Mouse (Mus musculus): Measurements from ENCODE around the gene Usp37.
"Not testable (repeated sequence)": the region's sequence is repeated elsewhere in the genome, so short reads cannot be mapped to it uniquely, and the experiment has no call there.

Usp37 gene

GRCm38 (mm10) chr1:74544184-74544583 is at the start of gene Usp37:
Usp37 (minus strand) TSS chr1:74544284.
- no peak for DNase-seq (ENCODE audit: low spot score)

GRCm38 (mm10) chr1:74587773-74588445 is 43.8 kb upstream of the Usp37 start, which contains the start of the genes Zfp142 and Bcs1l:
Zfp142 (minus strand) TSS chr1:74588246.
Bcs1l (plus strand) TSS chr1:74588289.
- DNase-seq (ENCODE audit: low spot score): peak; percentile 99

GRCm38 (mm10) chr1:74587233-74587772 is 43.2 kb upstream of the Usp37 start:
- DNase-seq (ENCODE audit: low spot score): no peak

GRCm38 (mm10) chr1:74584616-74585398 is 40.7 kb upstream of the Usp37 start:
- DNase-seq (ENCODE audit: low spot score): no peak

- no peak for DNase-seq (ENCODE audit: low spot score)
Measured at GRCm38 (mm10) chr1:74582621-74583020, 38.5 kb upstream of the Usp37 start.

GRCm38 (mm10) chr1:74569739-74570719 is 25.9 kb upstream of the Usp37 start:
- no peak for DNase-seq (ENCODE audit: low spot score)

- DNase-seq (ENCODE audit: low spot score): no peak
Measured at GRCm38 (mm10) chr1:74565834-74566233, 21.8 kb upstream of the Usp37 start.

GRCm38 (mm10) chr1:74559061-74559460 is 15.0 kb upstream of the Usp37 start:
- DNase-seq (ENCODE audit: low spot score): no peak

- DNase-seq (ENCODE audit: low spot score): peak; percentile 13
Measured at GRCm38 (mm10) chr1:74542451-74542961, 1.6 kb downstream of the Usp37 start, which contains the start of gene Plcd4. Plcd4 (plus strand) TSS chr1:74542888.

GRCm38 (mm10) chr1:74538650-74539049 is 5.4 kb downstream of the Usp37 start:
- DNase-seq (ENCODE audit: low spot score): peak; percentile 71

- no peak for DNase-seq (ENCODE audit: low spot score)
Measured at GRCm38 (mm10) chr1:74528589-74528988, 15.5 kb downstream of the Usp37 start.

GRCm38 (mm10) chr1:74524746-74525145 is 19.3 kb downstream of the Usp37 start:
- no peak for DNase-seq (ENCODE audit: low spot score)

- DNase-seq (ENCODE audit: low spot score): no peak
Measured at GRCm38 (mm10) chr1:74519875-74520274, 24.2 kb downstream of the Usp37 start.

- not testable (repeated sequence) for DNase-seq (ENCODE audit: low spot score)
Measured at GRCm38 (mm10) chr1:74512999-74513398, 31.1 kb downstream of the Usp37 start.

- no peak for DNase-seq (ENCODE audit: low spot score)
Measured at GRCm38 (mm10) chr1:74511306-74511705, 32.8 kb downstream of the Usp37 start.

- no peak for DNase-seq (ENCODE audit: low spot score)
Measured at GRCm38 (mm10) chr1:74507780-74508179, 36.3 kb downstream of the Usp37 start.

- peak; percentile 29 for DNase-seq (ENCODE audit: low spot score)
Measured at GRCm38 (mm10) chr1:74506471-74506881, 37.6 kb downstream of the Usp37 start.

GRCm38 (mm10) chr1:74505721-74506464 is 38.2 kb downstream of the Usp37 start, which contains the start of gene Cnot9:
Cnot9 (plus strand) TSS chr1:74506058.
- DNase-seq (ENCODE audit: low spot score): peak; percentile 100

- DNase-seq (ENCODE audit: low spot score): no peak
Measured at GRCm38 (mm10) chr1:74505393-74505720, 38.7 kb downstream of the Usp37 start.

- DNase-seq (ENCODE audit: low spot score): no peak
Measured at GRCm38 (mm10) chr1:74501106-74501505, 43.0 kb downstream of the Usp37 start.

- DNase-seq (ENCODE audit: low spot score): no peak
Measured at GRCm38 (mm10) chr1:74485792-74486191, 58.3 kb downstream of the Usp37 start.
